Mouse (Mus musculus) stomach, postnatal 0 days (tissue): Measurements from ENCODE around the gene Rpl10. TPM values are rescaled to one million over a fixed set of nuclear protein-coding genes. Genes with fewer than 3 reads are reported as not detected.

ENCODE experiments used
- ATAC-seq: fragments of 200-750 bp; cut with Nextera tagmentation; 2 replicates; pipeline ENCODE4 v1.8.0; 2017; ENCODE audit not compliant: low FRiP score, low TSS enrichment
- DNase-seq: peaks from one replicate; pipeline ENCODE4 v3.0.0-alpha.2; 2016; ENCODE audit warnings: low spot score
- H3K27ac ChIP-seq: fragments of 300-500 bp; sonication (generic); replicated peaks from 2 replicates; pipeline ENCODE4 v1.5.1; 2014; ENCODE audit warnings: mild to moderate bottlenecking, control low read depth
- H3K27me3 ChIP-seq: fragments of 300-500 bp; sonication (generic); 2 replicates; pipeline ENCODE4 v1.6.1; 2014; ENCODE audit warnings: low read length; ENCODE audit not compliant: control insufficient read depth, insufficient read depth
- H3K36me3 ChIP-seq: fragments of 300-500 bp; sonication (generic); 2 replicates; pipeline ENCODE4 v1.6.1; 2014; ENCODE audit warnings: low read length, mixed read lengths; ENCODE audit not compliant: control insufficient read depth, insufficient read depth
- H3K4me1 ChIP-seq: fragments of 300-500 bp; sonication (generic); replicated peaks from 2 replicates; pipeline ENCODE4 v1.6.1; 2014; ENCODE audit warnings: antibody characterized with exemption; ENCODE audit not compliant: control insufficient read depth, insufficient read depth
- H3K4me2 ChIP-seq: fragments of 300-500 bp; sonication (generic); replicated peaks from 2 replicates; pipeline ENCODE4 v1.6.1; 2014; ENCODE audit warnings: low read depth, mild to moderate bottlenecking, control low read depth, moderate library complexity
- H3K4me3 ChIP-seq: fragments of 300-500 bp; sonication (generic); 2 replicates; pipeline ENCODE4 v1.5.1; 2014; ENCODE audit warnings: low read depth, low read length, control low read depth
- H3K9ac ChIP-seq: fragments of 300-500 bp; sonication (generic); 2 replicates; pipeline ENCODE4 v1.6.1; 2014; ENCODE audit warnings: mild to moderate bottlenecking, low read length, control low read depth, mixed read lengths
- H3K9me3 ChIP-seq: fragments of 300-500 bp; sonication (generic); 2 replicates; pipeline ENCODE4 v1.6.1; 2016; ENCODE audit warnings: low read length; ENCODE audit not compliant: control insufficient read depth
- CTCF ChIP-seq: IDR thresholded peaks from 2 replicates; pipeline ENCODE4 v1.5.1; 2016; ENCODE audit warnings: antibody characterized with exemption, low read depth, mild to moderate bottlenecking, moderate library complexity
- EP300 ChIP-seq: optimal IDR thresholded peaks from 2 replicates; pipeline ENCODE3; 2016; ENCODE audit warnings: antibody characterized with exemption
- WGBS: fragments of 180-500 bp; shearing (Covaris S2); extraction: QIAGEN DNeasy Blood & Tissue Kit; methylation state at CpG from one replicate; pipeline ENCODE4 v1.1.7; 2014; 5-methylcytosine and 5-hydroxymethylcytosine counted together
- polyA plus RNA-seq: library from polyadenylated mRNA; unstranded; fragments of >200 nt; fragmentation: Nextera tagmentation; extraction: Ambion mirVana; gene quantifications from 2 replicates; pipeline ENCODE4 v1.2.1, GENCODE M21; 2015

Rpl10 gene
- polyA plus RNA-seq, result 762 and 787 TPM in 2 replicates

DNA sequence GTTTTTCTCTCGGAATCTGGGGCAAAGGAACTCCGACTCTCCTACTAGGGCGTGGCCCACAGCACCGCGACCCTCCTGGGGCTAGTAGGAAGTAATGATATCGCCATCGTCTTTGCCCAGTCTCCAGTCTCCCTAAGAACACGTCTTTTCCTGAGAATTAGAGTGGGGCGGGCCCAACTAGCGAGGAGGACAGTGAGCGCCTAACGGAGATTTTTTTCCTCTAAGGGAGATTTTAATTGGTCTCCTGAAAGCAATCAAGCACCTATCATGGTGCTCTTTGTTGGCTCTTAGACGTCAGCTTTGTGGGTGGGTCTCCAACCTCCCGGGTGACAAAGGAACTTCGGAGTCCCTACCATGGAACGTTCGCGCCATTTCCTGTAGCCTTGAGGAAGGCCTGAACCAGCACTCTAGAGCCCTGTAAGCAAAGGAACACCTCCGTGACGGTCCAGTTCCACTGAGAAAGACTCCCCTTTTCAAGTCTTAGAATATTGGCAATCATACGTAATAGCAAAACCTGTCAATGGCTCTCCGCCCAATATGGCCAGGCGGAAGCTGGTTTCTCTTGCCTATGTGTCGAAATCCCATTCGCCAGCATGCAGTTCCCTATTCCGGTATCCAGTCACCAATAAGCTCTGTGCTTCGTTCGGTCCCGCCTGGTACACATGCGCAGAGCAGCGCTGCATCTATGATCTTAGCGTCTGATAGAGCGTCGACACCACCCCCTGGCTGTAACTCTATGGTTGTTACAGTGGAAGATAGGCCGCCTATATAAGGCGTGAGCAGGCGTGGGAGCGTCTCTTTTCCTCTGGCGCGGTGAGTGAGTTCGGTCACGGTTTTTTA lies at the start of gene Rpl10:
Rpl10 (plus strand) TSS at position 751 of the 840 bp plus-strand sequence.
- H3K4me1 ChIP-seq, result no peaks in the 10 kb centered on the region
- ATAC-seq (peak; percentile 94), DNase-seq (peak; percentile 91)
- peak within 1 kb of the TSS; percentile 72 for H3K9ac ChIP-seq
- H3K9me3 ChIP-seq, result no peaks in the 10 kb centered on the region
- WGBS, result 16% methylated on average over 42 of the region's 42 CpGs
- peak within 1 kb of the TSS; percentile 53 for H3K4me2 ChIP-seq
- H3K27ac ChIP-seq, result peak within 1 kb of the TSS; percentile 94
- peak within 1 kb of the TSS; percentile 51 for H3K4me3 ChIP-seq
- peaks cover 3% of the 10 kb centered on the region; the same call in 1 of the 2 replicates for H3K36me3 ChIP-seq
- peak; percentile 63 for TF ChIP-seq CTCF
- peak; percentile 20 for TF ChIP-seq EP300
- H3K27me3 ChIP-seq, result no peaks in the 10 kb centered on the region

- Histone ChIP-seq H3K4me1 (no peaks in the 10 kb centered on the region), H3K36me3 (peaks cover 5% of the 10 kb centered on the region; the same call in 1 of the 2 replicates), H3K4me2 (no peak overlapping the region), H3K4me3 (no peak overlapping the region), H3K9ac (no peak overlapping the region), H3K27me3 (no peaks in the 10 kb centered on the region), H3K27ac (no peak overlapping the region), H3K9me3 (no peaks in the 10 kb centered on the region)
- TF ChIP-seq CTCF (no peak), EP300 (no peak)
- no peak for DNase-seq
- no peak for ATAC-seq
- 69% methylated on average over 1 of the region's 1 CpGs for WGBS
These were observed 40.6 kb upstream of the Rpl10 start for GRCm38 (mm10) chrX:74230038-74230437.

DNA sequence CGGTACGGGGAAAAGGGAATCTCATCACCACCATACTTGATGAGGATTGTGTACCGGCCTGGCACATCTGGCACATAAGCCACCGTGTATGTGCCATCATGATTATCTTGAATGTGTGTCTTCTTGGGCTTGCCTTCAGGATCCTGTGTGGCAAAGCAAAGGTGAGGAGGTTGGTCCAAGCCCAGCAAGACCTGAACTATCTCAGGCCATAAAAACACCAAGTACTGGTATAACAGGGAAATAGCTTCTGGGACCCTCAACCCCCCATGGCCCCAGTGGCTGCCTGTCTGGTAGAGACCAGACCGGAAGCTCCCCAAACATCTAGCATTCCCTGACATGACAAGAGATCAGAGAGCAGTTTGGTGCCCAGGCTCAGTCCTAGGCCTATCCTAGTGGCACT lies 37.4 kb upstream of the Rpl10 start:
- no peak overlapping the region for H3K4me2 ChIP-seq
- 86% methylated on average over 5 of the region's 5 CpGs for WGBS
- TF ChIP-seq CTCF (no peak), EP300 (no peak)

DNA sequence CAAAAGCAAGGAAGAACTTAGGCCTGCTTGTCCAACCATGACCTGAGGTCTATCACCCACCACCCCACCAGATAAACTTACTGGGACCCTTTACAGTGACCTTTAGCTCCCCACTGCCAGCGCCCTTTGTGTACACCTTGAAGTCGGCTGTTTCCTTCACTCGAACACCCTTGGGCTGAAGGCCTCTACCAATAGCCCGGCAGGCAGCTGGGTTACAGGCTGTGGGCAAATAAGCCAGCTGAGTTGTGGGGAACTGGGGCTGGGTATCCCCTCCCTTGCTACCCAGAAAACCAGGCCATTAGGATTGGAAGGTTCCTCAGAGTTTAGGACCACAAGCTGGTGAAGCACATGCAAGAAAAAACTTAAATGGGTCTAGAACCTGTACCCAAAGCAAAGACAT lies 30.3 kb upstream of the Rpl10 start:
- H3K36me3 ChIP-seq, result peaks cover 15% of the 10 kb centered on the region
- H3K4me2 ChIP-seq, result no peak overlapping the region
- no peaks in the 10 kb centered on the region for H3K4me1 ChIP-seq
- no peak overlapping the region for H3K27ac ChIP-seq
- no peak for ATAC-seq
- H3K9ac ChIP-seq, result no peak overlapping the region
- no peak overlapping the region for H3K4me3 ChIP-seq
- no peak for DNase-seq
- TF ChIP-seq EP300 (no peak), CTCF (no peak)
- no peaks in the 10 kb centered on the region for H3K27me3 ChIP-seq
- H3K9me3 ChIP-seq, result no peaks in the 10 kb centered on the region
- WGBS, result 81% methylated on average over 4 of the region's 4 CpGs

More for the DNA sequence above, 37.4 kb upstream of the Rpl10 start:
- ATAC-seq (no peak), DNase-seq (no peak)
- H3K9ac ChIP-seq, result no peak overlapping the region
- H3K27me3 ChIP-seq, result no peaks in the 10 kb centered on the region
- no peak overlapping the region for H3K27ac ChIP-seq
- no peaks in the 10 kb centered on the region for H3K9me3 ChIP-seq
- H3K36me3 ChIP-seq, result peaks cover 8% of the 10 kb centered on the region
- no peaks in the 10 kb centered on the region for H3K4me1 ChIP-seq
- no peak overlapping the region for H3K4me3 ChIP-seq

GRCm38 (mm10) chrX:74243396-74243795 lies 27.2 kb upstream of the Rpl10 start:
- no peak for ATAC-seq

GRCm38 (mm10) chrX:74243807-74244206 lies 26.8 kb upstream of the Rpl10 start:
- H3K9me3 ChIP-seq, result no peaks in the 10 kb centered on the region
- H3K27ac ChIP-seq, result peak overlapping the region; percentile 69
- H3K4me1 ChIP-seq, result no peaks in the 10 kb centered on the region
- WGBS, result 44% methylated on average over 3 of the region's 3 CpGs
- TF ChIP-seq CTCF (no peak), EP300 (no peak)
- ATAC-seq, result no peak
- no peaks in the 10 kb centered on the region for H3K27me3 ChIP-seq
- peaks cover 8% of the 10 kb centered on the region; the same call in 1 of the 2 replicates for H3K36me3 ChIP-seq
- no peak for DNase-seq
- peak overlapping the region; percentile 45 for H3K4me3 ChIP-seq
- H3K4me2 ChIP-seq, result peak overlapping the region; percentile 50
- H3K9ac ChIP-seq, result peak overlapping the region; percentile 24; the same call in 1 of the 2 replicates

More at GRCm38 (mm10) chrX:74243396-74243795, 27.2 kb upstream of the Rpl10 start:
- WGBS, result 72% methylated on average over 2 of the region's 2 CpGs
- Histone ChIP-seq H3K4me2 (peak overlapping the region; percentile 50), H3K27me3 (no peaks in the 10 kb centered on the region), H3K4me3 (peak overlapping the region; percentile 45), H3K4me1 (no peaks in the 10 kb centered on the region), H3K9ac (peak overlapping the region; percentile 24; the same call in 1 of the 2 replicates), H3K9me3 (no peaks in the 10 kb centered on the region), H3K27ac (peak overlapping the region; percentile 69), H3K36me3 (peaks cover 8% of the 10 kb centered on the region; the same call in 1 of the 2 replicates)
- no peak for DNase-seq
- TF ChIP-seq CTCF, result no peak
- TF ChIP-seq EP300, result no peak
